Mouse (Mus musculus): ENCODE results near the gene Gnpat. TPM values are rescaled to one million over a fixed set of nuclear protein-coding genes. Genes with fewer than 3 reads are reported as not detected.
A peak's percentile ranks its signal among the peaks of the same experiment; 100 is the strongest.

Gene Gnpat
- total and polyA plus RNA-seq, 3 experiments: 74.3 to 637 (median 117) TPM

DNA sequence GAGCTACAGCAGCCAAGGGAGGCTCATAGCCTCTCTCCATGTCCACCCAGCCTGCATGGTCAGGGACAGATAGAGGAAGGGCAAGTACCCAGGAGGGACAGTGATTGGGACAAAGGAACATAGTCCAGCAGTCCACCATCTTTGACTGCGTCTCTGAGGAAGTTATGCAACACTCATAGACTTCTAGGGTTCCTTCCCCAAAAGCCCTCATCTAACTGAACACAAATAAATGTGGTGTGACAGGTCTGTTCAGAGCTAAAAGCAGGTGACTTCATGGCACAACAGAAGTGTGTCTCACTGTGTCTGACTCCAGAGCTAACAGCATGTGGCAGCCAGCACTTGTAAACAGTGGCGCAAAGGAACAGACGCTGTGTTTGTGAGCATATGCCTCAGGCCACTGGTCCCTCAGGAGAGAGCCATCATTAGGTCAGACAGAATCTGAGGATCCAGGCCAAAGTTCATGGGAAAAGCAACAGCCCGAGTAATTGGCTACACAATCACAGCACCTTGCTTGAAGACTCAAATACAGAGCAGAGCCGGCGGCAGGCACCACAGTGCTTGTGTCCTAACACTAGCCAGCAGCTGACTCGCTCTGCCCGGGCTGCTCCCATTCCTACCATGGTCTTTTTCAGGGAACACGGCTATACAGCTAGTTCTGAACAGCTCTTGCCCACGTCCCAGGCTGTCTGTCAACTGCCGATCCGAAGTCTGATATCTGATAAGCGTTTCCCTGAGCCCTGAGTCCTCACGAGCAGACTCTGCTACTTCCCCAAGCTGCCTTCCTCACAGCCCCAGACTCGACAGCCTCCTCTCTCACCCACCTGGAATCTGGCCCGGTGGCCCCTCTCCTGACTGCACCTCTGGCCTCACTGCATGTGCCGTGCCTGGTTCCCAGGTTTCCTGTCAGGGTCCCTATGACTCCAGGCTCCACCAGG, 49.4 kb downstream of the Gnpat start:
- H3K4me3 ChIP-seq (ENCODE audit: control insufficient read depth in 1 of 2, insufficient read depth in 1 of 2, low read depth in 2 of 2, low read length in 2 of 2): no peak overlapping the region
- peak; percentile 54 for DNase-seq (ENCODE audit: low read depth, low spot score)
- peaks cover 0 to 13% of the 10 kb centered on the region in 2 experiments; a peak in 2 of 4 replicates for H3K4me1 ChIP-seq (ENCODE audit: control insufficient read depth in 1 of 2, insufficient read depth in 2 of 2, low read length in 2 of 2)
- no peaks in the 10 kb centered on the region for H3K9me3 ChIP-seq (replicated peaks; ENCODE audit: insufficient read depth, low read length)
- no peak overlapping the region for H3K27ac ChIP-seq (ENCODE audit: control insufficient read depth, low read depth, low read length)
- no peaks in the 10 kb centered on the region for H3K27me3 ChIP-seq (ENCODE audit: control insufficient read depth in 1 of 2, insufficient read depth in 2 of 2, low read length in 2 of 2)
- peaks cover 5 to 11% of the 10 kb centered on the region in 2 experiments for H3K36me3 ChIP-seq (ENCODE audit: control insufficient read depth in 1 of 2, insufficient read depth in 2 of 2, low read length in 2 of 2)
- H3K79me2 ChIP-seq (ENCODE audit: control insufficient read depth, insufficient read depth, low read length, poor library complexity): no peaks in the 10 kb centered on the region
- no peak overlapping the region for H3K9ac ChIP-seq (ENCODE audit: control insufficient read depth, low read depth, low read length, poor library complexity, severe bottlenecking)
- TF ChIP-seq UBTF (IDR thresholded peaks at IDR 0.05; ENCODE audit: borderline replicate concordance, insufficient read depth, low read depth, low read length) (no peak), TBP (IDR thresholded peaks at IDR 0.05; ENCODE audit: low read depth, low read length) (no peak), TAL1 (IDR thresholded peaks at IDR 0.05; ENCODE audit: low read length) (no peak), BHLHE40 (IDR thresholded peaks at IDR 0.05; ENCODE audit: borderline replicate concordance, low read depth, low read length) (peak; percentile 64; the same call in 1 of the 2 replicates), CHD2 (IDR thresholded peaks at IDR 0.05; ENCODE audit: low read length) (no peak), CTCF (IDR thresholded peaks at IDR 0.05 in 2 of 3, conservative IDR thresholded peaks at IDR 0.05 in 1 of 3; ENCODE audit: control insufficient read depth in 1 of 3, insufficient read depth in 1 of 3, low read depth in 2 of 3, low read length in 3 of 3, poor library complexity in 1 of 3, severe bottlenecking in 1 of 3) (no peak), POLR2AphosphoS5 (IDR thresholded peaks at IDR 0.05; ENCODE audit: borderline replicate concordance, low read depth, low read length) (no peak), GATA1 (IDR thresholded peaks at IDR 0.05; ENCODE audit: low read depth, low read length) (peak; percentile 58), RCOR1 (IDR thresholded peaks at IDR 0.05; ENCODE audit: low read depth, low read length) (no peak)

DNA sequence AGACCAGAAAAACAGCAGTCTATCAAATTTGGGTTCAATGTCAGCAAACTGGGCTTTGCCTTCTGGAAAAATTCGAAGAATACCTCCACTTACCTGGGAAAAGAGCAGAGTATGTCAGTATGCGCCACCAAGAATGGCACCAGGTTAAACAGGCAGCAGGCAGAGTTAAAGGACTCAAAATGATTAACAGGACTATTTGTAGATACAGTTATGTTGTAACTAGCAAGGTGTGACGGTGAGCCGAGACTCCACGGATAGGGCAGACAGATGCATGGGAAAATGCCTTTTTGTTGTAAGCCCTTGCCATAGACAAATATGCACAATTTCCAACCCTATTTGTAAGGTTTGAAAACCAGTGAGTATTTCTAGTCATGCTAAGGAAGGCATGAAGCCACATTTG, 51.2 kb downstream of the Gnpat start:
- Histone ChIP-seq H3K79me2 (ENCODE audit: control insufficient read depth, insufficient read depth, low read length, poor library complexity) (peaks cover 4% of the 10 kb centered on the region; the same call in 1 of the 2 replicates), H3K36me3 (ENCODE audit: control insufficient read depth in 1 of 2, insufficient read depth in 2 of 2, low read length in 2 of 2) (peaks cover 3 to 11% of the 10 kb centered on the region in 2 experiments), H3K4me1 (ENCODE audit: control insufficient read depth in 1 of 2, insufficient read depth in 2 of 2, low read length in 2 of 2) (peaks cover 0 to 13% of the 10 kb centered on the region in 2 experiments; a peak in 2 of 4 replicates), H3K27ac (ENCODE audit: control insufficient read depth, low read depth, low read length) (no peak overlapping the region), H3K4me3 (ENCODE audit: control insufficient read depth in 1 of 2, insufficient read depth in 1 of 2, low read depth in 2 of 2, low read length in 2 of 2) (no peak overlapping the region), H3K9ac (ENCODE audit: control insufficient read depth, low read depth, low read length, poor library complexity, severe bottlenecking) (no peak overlapping the region), H3K9me3 (replicated peaks; ENCODE audit: insufficient read depth, low read length) (no peaks in the 10 kb centered on the region), H3K27me3 (ENCODE audit: control insufficient read depth in 1 of 2, insufficient read depth in 2 of 2, low read length in 2 of 2) (no peaks in the 10 kb centered on the region)
- DNase-seq (ENCODE audit: low read depth, low spot score): no peak
- TF ChIP-seq CHD2 (IDR thresholded peaks at IDR 0.05; ENCODE audit: low read length) (no peak), MXI1 (IDR thresholded peaks at IDR 0.05; ENCODE audit: low read depth, low read length) (no peak), ELF1 (IDR thresholded peaks at IDR 0.05; ENCODE audit: low read depth, low read length) (no peak), POLR2AphosphoS5 (IDR thresholded peaks at IDR 0.05; ENCODE audit: borderline replicate concordance, low read depth, low read length) (no peak), POLR2AphosphoS2 (IDR thresholded peaks at IDR 0.05; ENCODE audit: low read length) (no peak), ZKSCAN1 (IDR thresholded peaks at IDR 0.05; ENCODE audit: low read depth, low read length) (no peak), RCOR1 (IDR thresholded peaks at IDR 0.05; ENCODE audit: low read depth, low read length) (no peak), MAZ (IDR thresholded peaks at IDR 0.05; ENCODE audit: low read depth, low read length) (no peak), CHD1 (IDR thresholded peaks at IDR 0.05; ENCODE audit: low read depth, low read length) (no peak), NELFE (IDR thresholded peaks at IDR 0.05; ENCODE audit: low read depth, low read length) (no peak), CTCF (IDR thresholded peaks at IDR 0.05 in 2 of 3, conservative IDR thresholded peaks at IDR 0.05 in 1 of 3; ENCODE audit: control insufficient read depth in 1 of 3, insufficient read depth in 1 of 3, low read depth in 2 of 3, low read length in 3 of 3, poor library complexity in 1 of 3, severe bottlenecking in 1 of 3) (no peak), SIN3A (IDR thresholded peaks at IDR 0.05; ENCODE audit: low read length) (no peak), BHLHE40 (IDR thresholded peaks at IDR 0.05; ENCODE audit: borderline replicate concordance, low read depth, low read length) (no peak), NRF1 (IDR thresholded peaks at IDR 0.05; ENCODE audit: insufficient read depth, low read depth, low read length, poor library complexity, severe bottlenecking) (no peak), RAD21 (IDR thresholded peaks at IDR 0.05; ENCODE audit: low read depth, low read length) (no peak), MAFK (IDR thresholded peaks at IDR 0.05; ENCODE audit: borderline replicate concordance, low read depth, low read length) (no peak), MAX (IDR thresholded peaks at IDR 0.05; ENCODE audit: low read length) (no peak)

Measured in MEL (cell line).